Mouse (Mus musculus): ENCODE data around the gene Etv5. TPM values are rescaled to one million over a fixed set of nuclear protein-coding genes. Genes with fewer than 3 reads are reported as not detected.

Etv5 gene
- total and polyA plus RNA-seq, 3 experiments, result 15.6 to 84.7 (median 18.0) TPM

DNA sequence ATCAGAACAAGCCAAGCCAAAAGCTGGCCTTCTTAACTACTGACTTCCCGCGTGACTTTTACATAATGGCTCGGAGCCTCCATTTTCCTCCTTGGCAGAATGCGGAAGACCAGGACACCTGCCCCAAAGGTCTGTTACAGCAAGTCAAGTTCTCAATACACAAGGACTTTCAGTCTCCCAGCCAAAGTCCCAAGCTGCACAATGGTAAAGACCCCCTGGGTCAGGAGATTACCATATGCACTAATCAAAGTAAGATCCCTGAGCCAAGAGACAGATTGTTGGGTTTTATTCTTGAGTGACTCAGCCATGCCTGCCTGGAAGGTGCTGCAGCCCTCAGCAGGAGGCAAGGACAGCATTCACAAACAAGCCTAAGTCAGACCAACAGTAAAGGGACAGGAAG is 33.5 kb downstream of the Etv5 start:
- no peak for TF ChIP-seq POLR2AphosphoS5 (IDR thresholded peaks at IDR 0.05; ENCODE audit: insufficient replicate concordance, low read depth, low read length)
- no peak for TF ChIP-seq CTCF (IDR thresholded peaks at IDR 0.05; ENCODE audit: low read depth, low read length)
- no peak for TF ChIP-seq TAL1 (conservative IDR thresholded peaks at IDR 0.05; ENCODE audit: low read depth, low read length)
- TF ChIP-seq GATA1 (IDR thresholded peaks at IDR 0.05; ENCODE audit: borderline replicate concordance, low read length), result no peak
- no peak for TF ChIP-seq GATA2 (IDR thresholded peaks at IDR 0.05; ENCODE audit: borderline replicate concordance, low read depth, low read length)
- ATAC-seq (ENCODE audit: extremely low read depth, insufficient number of reproducible peaks, low FRiP score, poor library complexity, severe bottlenecking) (no peak), DNase-seq (ENCODE audit: low spot score) (no peak)
- Histone ChIP-seq H3K4me1 (ENCODE audit: insufficient read depth, low read depth, low read length) (no peaks in the 10 kb centered on the region), H3K27me3 (ENCODE audit: insufficient read depth, low read length) (no peaks in the 10 kb centered on the region), H3K36me3 (replicated peaks) (peaks cover 68% of the 10 kb centered on the region), H3K9me3 (replicated peaks) (no peaks in the 10 kb centered on the region), H3K4me3 (ENCODE audit: low read depth, low read length) (no peak overlapping the region)

DNA sequence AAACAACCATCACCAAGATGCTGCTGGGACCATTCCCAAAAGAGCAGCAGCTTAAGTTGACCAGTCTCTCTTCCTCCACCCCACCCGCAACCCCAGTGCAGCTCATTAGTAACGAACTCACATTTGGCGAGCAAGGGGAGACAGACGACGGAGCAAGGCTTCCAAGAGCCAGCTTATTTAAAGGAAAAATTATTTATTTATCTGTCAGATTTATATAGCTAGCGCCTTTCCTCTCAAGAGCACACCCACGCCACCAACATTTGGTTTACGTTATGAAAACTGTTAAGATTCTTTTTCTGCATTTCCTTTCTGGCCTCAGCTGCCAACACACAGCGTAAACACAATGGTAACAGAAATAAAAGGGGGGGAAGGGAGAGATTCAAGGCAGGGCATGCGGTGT is 34.0 kb downstream of the Etv5 start:
- no peaks in the 10 kb centered on the region for H3K9me3 ChIP-seq (replicated peaks)
- H3K4me1 ChIP-seq (ENCODE audit: insufficient read depth, low read depth, low read length), result no peaks in the 10 kb centered on the region
- no peaks in the 10 kb centered on the region for H3K27me3 ChIP-seq (ENCODE audit: insufficient read depth, low read length)
- DNase-seq (ENCODE audit: low spot score) (no peak), ATAC-seq (ENCODE audit: extremely low read depth, insufficient number of reproducible peaks, low FRiP score, poor library complexity, severe bottlenecking) (no peak)
- H3K36me3 ChIP-seq (replicated peaks), result peaks cover 70% of the 10 kb centered on the region
- TF ChIP-seq GATA2 (IDR thresholded peaks at IDR 0.05; ENCODE audit: borderline replicate concordance, low read depth, low read length), result no peak
- TF ChIP-seq TAL1 (conservative IDR thresholded peaks at IDR 0.05; ENCODE audit: low read depth, low read length), result no peak
- TF ChIP-seq POLR2AphosphoS5 (IDR thresholded peaks at IDR 0.05; ENCODE audit: insufficient replicate concordance, low read depth, low read length), result no peak
- no peak for TF ChIP-seq GATA1 (IDR thresholded peaks at IDR 0.05; ENCODE audit: borderline replicate concordance, low read length)
- TF ChIP-seq CTCF (IDR thresholded peaks at IDR 0.05; ENCODE audit: low read depth, low read length), result no peak
- H3K4me3 ChIP-seq (ENCODE audit: low read depth, low read length), result no peak overlapping the region

GRCm38 (mm10) chr16:22403715-22404114 is 35.8 kb downstream of the Etv5 start:
- ATAC-seq (ENCODE audit: extremely low read depth, insufficient number of reproducible peaks, low FRiP score, poor library complexity, severe bottlenecking) (no peak), DNase-seq (ENCODE audit: low spot score) (no peak)
- peaks cover 8% of the 10 kb centered on the region for H3K4me1 ChIP-seq (ENCODE audit: insufficient read depth, low read depth, low read length)
- no peak overlapping the region for H3K4me3 ChIP-seq (ENCODE audit: low read depth, low read length)
- no peaks in the 10 kb centered on the region for H3K9me3 ChIP-seq (replicated peaks)
- peaks cover 72% of the 10 kb centered on the region for H3K36me3 ChIP-seq (replicated peaks)
- H3K27me3 ChIP-seq (ENCODE audit: insufficient read depth, low read length), result no peaks in the 10 kb centered on the region
- no peak for TF ChIP-seq POLR2AphosphoS5 (IDR thresholded peaks at IDR 0.05; ENCODE audit: insufficient replicate concordance, low read depth, low read length)
- no peak for TF ChIP-seq GATA1 (IDR thresholded peaks at IDR 0.05; ENCODE audit: borderline replicate concordance, low read length)
- no peak for TF ChIP-seq CTCF (IDR thresholded peaks at IDR 0.05; ENCODE audit: low read depth, low read length)
- no peak for TF ChIP-seq TAL1 (conservative IDR thresholded peaks at IDR 0.05; ENCODE audit: low read depth, low read length)
- no peak for TF ChIP-seq GATA2 (IDR thresholded peaks at IDR 0.05; ENCODE audit: borderline replicate concordance, low read depth, low read length)

DNA sequence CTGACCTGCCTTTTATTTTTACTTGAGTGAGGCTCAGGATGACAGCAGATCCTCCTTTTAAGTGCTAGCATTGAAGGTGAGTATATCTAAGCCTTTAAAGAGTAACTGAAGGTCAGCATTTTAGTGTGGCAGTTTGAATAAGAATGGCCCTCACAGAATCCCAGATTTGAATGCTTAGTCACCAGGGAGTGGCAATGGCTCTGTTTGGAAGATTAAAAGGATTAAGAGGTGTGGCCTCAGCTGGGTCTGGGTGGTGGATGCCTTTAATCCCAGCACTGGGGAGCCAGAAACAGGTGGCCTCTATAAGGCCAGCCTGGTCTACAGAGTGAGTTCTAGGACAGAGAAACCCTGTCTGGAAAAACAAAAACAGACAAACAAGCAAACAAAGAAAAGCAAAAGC is 36.9 kb downstream of the Etv5 start:
- no peak overlapping the region for H3K4me3 ChIP-seq (ENCODE audit: low read depth, low read length)
- H3K4me1 ChIP-seq (ENCODE audit: insufficient read depth, low read depth, low read length), result peaks cover 8% of the 10 kb centered on the region
- no peaks in the 10 kb centered on the region for H3K9me3 ChIP-seq (replicated peaks)
- ATAC-seq (ENCODE audit: extremely low read depth, insufficient number of reproducible peaks, low FRiP score, poor library complexity, severe bottlenecking) (no peak), DNase-seq (ENCODE audit: low spot score) (no peak)
- no peaks in the 10 kb centered on the region for H3K27me3 ChIP-seq (ENCODE audit: insufficient read depth, low read length)
- TF ChIP-seq GATA1 (IDR thresholded peaks at IDR 0.05; ENCODE audit: borderline replicate concordance, low read length) (no peak), POLR2AphosphoS5 (IDR thresholded peaks at IDR 0.05; ENCODE audit: insufficient replicate concordance, low read depth, low read length) (no peak), TAL1 (conservative IDR thresholded peaks at IDR 0.05; ENCODE audit: low read depth, low read length) (no peak), CTCF (IDR thresholded peaks at IDR 0.05; ENCODE audit: low read depth, low read length) (no peak)
- H3K36me3 ChIP-seq (replicated peaks), result peaks cover 71% of the 10 kb centered on the region

DNA sequence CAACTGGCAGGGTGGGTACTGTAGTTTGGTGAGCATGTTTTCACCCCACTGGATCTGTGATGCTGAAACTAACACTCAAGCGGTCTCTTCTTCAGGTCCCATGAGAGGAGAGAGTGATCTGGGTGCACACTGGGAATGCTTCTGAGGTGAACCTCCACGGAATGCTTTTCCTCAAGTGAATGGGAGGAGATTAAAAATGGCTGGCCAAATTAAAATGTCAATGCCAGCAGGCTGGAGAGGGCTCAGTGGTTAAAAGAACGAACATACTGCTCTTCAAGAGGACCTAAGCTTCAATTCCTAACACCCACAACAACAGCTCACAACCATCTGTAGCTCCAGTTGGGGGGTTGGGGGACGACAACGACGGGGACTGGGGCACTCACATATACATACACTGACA is 39.3 kb downstream of the Etv5 start:
- no peak for ATAC-seq (ENCODE audit: extremely low read depth, insufficient number of reproducible peaks, low FRiP score, poor library complexity, severe bottlenecking)
- no peak for DNase-seq (ENCODE audit: low spot score)
- Histone ChIP-seq H3K27me3 (ENCODE audit: insufficient read depth, low read length) (no peaks in the 10 kb centered on the region), H3K4me3 (ENCODE audit: low read depth, low read length) (no peak overlapping the region), H3K36me3 (replicated peaks) (peaks cover 69% of the 10 kb centered on the region), H3K4me1 (ENCODE audit: insufficient read depth, low read depth, low read length) (peaks cover 8% of the 10 kb centered on the region), H3K9me3 (replicated peaks) (no peaks in the 10 kb centered on the region)
- no peak for TF ChIP-seq CTCF (IDR thresholded peaks at IDR 0.05; ENCODE audit: low read depth, low read length)
- no peak for TF ChIP-seq GATA1 (IDR thresholded peaks at IDR 0.05; ENCODE audit: borderline replicate concordance, low read length)
- TF ChIP-seq TAL1 (conservative IDR thresholded peaks at IDR 0.05; ENCODE audit: low read depth, low read length), result no peak
- TF ChIP-seq POLR2AphosphoS5 (IDR thresholded peaks at IDR 0.05; ENCODE audit: insufficient replicate concordance, low read depth, low read length), result no peak
- TF ChIP-seq GATA2 (IDR thresholded peaks at IDR 0.05; ENCODE audit: borderline replicate concordance, low read depth, low read length), result no peak

GRCm38 (mm10) chr16:22398784-22399453 is 40.6 kb downstream of the Etv5 start:
- Histone ChIP-seq H3K27me3 (ENCODE audit: insufficient read depth, low read length) (no peaks in the 10 kb centered on the region), H3K4me3 (ENCODE audit: low read depth, low read length) (no peak overlapping the region), H3K4me1 (ENCODE audit: insufficient read depth, low read depth, low read length) (peaks cover 8% of the 10 kb centered on the region), H3K9me3 (replicated peaks) (no peaks in the 10 kb centered on the region), H3K36me3 (replicated peaks) (peaks cover 74% of the 10 kb centered on the region)
- no peak for ATAC-seq (ENCODE audit: extremely low read depth, insufficient number of reproducible peaks, low FRiP score, poor library complexity, severe bottlenecking)
- DNase-seq (ENCODE audit: low spot score), result peak; percentile 20
- TF ChIP-seq GATA1 (IDR thresholded peaks at IDR 0.05; ENCODE audit: borderline replicate concordance, low read length), result no peak
- no peak for TF ChIP-seq CTCF (IDR thresholded peaks at IDR 0.05; ENCODE audit: low read depth, low read length)
- no peak for TF ChIP-seq TAL1 (conservative IDR thresholded peaks at IDR 0.05; ENCODE audit: low read depth, low read length)
- TF ChIP-seq POLR2AphosphoS5 (IDR thresholded peaks at IDR 0.05; ENCODE audit: insufficient replicate concordance, low read depth, low read length), result no peak
- no peak for TF ChIP-seq GATA2 (IDR thresholded peaks at IDR 0.05; ENCODE audit: borderline replicate concordance, low read depth, low read length)

All from G1E (cell line).